Mouse (Mus musculus) bone marrow macrophage, adult 2 months (primary cell): ENCODE measurements around the gene Cysltr1. TPM values are rescaled to one million over a fixed set of nuclear protein-coding genes. Genes with fewer than 3 reads are reported as not detected.

ENCODE experiments used
- H3K27ac ChIP-seq: 2 replicates; pipeline ENCODE4 v1.5.1; 2012; ENCODE audit warnings: low read depth, low read length; ENCODE audit not compliant: insufficient read depth
- H3K4me1 ChIP-seq: 2 replicates; pipeline ENCODE4 v1.6.1; 2012; ENCODE audit warnings: low read length; ENCODE audit not compliant: control insufficient read depth, insufficient read depth
- H3K4me3 ChIP-seq: 2 replicates; pipeline ENCODE4 v1.5.1; 2012; ENCODE audit warnings: mild to moderate bottlenecking, low read length, moderate library complexity; ENCODE audit not compliant: insufficient read depth
- CTCF ChIP-seq: IDR thresholded peaks from 2 replicates; pipeline ENCODE4 v1.5.1; 2012; ENCODE audit warnings: low read depth, mild to moderate bottlenecking, low read length, moderate library complexity
- POLR2A ChIP-seq: IDR thresholded peaks from 2 replicates; pipeline ENCODE4 v1.6.1; 2012; ENCODE audit warnings: mild to moderate bottlenecking, low read depth, low read length, borderline replicate concordance
- polyA plus RNA-seq: library from polyadenylated mRNA; stranded (reverse); fragments of >200 nt; gene quantifications from 2 replicates; pipeline ENCODE4 v1.2.4, GENCODE M21; 2012; ENCODE audit not compliant: missing spikeins, insufficient read depth, insufficient read length

Gene Cysltr1
- 50.8 and 51.5 TPM in 2 replicates for polyA plus RNA-seq

DNA sequence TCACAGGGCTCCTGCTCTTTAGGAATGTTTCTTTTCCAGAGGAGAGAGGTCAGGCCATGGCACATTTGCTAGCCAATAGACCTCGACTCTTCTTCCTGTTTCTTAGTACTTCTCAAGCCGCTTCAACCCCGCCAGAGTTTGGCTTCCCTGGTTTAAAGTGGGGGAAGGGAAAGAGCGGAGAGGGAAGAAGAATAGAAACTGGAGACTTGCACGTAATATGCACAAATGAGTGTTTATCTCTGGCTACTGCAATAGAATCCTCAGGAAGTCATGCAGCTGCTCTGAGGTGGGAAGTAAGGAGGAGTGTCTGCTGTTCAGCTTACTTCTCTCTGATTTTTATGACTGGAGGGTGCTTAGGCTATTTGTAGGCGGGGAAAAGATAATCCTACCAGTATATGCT, at the start of gene Cysltr1:
TSS of gene Cysltr1 (minus strand) at position 294 of the 400 bp plus-strand sequence.
- Histone ChIP-seq H3K4me1 (no peaks in the 10 kb centered on the region), H3K27ac (peak within 1 kb of the TSS; percentile 97), H3K4me3 (peak within 1 kb of the TSS; percentile 86)
- TF ChIP-seq CTCF (no peak), POLR2A (no peak)

DNA sequence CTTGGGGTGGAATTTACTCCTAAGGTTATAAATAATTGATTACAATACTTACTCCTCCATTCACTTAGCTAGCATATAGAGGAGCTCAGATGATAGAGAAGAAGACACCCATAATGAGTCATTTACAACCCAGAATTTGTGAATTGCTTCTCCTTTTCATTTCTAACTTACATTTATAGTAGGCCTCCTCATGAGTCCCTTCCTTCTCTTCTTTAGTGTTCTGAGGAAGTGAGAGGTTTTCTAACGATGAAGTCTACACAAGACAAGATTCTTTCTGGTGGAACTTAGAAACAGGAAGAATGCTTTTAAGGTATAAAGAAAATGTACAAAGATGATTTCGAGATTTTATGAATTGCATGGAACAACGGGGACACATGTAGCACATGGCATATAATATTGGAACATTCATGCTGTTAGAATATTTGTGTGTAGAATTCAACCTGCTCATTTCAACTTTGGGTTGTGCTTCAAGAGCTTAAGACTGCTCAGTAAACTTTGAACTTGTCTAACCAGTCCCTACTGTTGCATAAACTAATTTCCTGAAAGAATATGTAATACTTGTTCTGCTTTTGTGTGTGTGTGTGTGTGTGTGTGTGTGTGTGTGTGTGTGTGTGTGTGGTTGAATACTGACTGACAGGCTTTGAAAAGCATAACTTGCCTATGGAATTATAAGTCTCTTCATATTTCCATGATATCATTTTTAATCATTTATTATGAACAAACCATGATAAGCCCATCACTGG, 31.5 kb upstream of the Cysltr1 start:
- TF ChIP-seq POLR2A: no peak
- Histone ChIP-seq H3K4me1 (peaks cover 8% of the 10 kb centered on the region), H3K27ac (peak overlapping the region; percentile 69), H3K4me3 (no peak overlapping the region)

DNA sequence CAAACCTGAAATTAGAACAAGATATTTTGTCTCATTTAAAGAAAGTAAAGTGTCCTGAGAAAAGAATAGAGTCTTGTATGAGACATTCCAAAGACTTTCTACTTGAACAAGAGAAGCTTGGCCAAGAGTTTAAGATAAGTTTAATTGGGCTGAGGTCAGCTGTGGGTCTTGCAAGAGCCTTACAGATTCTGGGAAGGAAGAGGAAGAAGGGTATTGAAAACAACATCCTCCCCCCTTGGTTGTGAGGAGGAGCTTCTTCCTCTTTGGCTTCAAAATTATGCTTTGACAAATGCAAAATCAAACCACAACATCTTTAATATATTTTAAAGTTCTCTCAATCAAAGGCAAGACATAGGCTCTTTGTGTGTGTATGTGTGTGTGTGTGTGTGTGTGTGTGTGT, 30.1 kb upstream of the Cysltr1 start:
- peak overlapping the region; percentile 82 for H3K27ac ChIP-seq
- H3K4me3 ChIP-seq: no peak overlapping the region
- TF ChIP-seq POLR2A (no peak), CTCF (no peak)
- H3K4me1 ChIP-seq: peaks cover 11% of the 10 kb centered on the region

DNA sequence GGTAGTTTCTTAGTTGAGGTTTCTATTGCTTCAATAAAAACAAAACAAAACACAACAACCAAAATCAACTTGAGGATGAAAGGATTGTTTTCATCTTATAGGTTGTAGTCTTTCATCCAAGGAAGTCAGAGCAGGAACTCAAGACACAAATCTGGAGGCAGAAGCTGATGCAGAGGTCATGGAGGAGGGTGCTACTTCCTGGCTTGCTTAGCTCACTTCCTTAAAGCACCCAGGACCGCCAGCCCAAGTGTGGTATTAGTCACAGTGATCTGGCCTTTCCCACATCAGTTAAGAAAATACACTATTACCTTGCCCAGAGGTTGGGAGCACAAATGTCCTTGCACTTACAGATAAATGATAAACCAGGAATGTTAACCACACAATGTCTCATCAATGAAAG, 25.0 kb upstream of the Cysltr1 start:
- no peak for TF ChIP-seq CTCF
- TF ChIP-seq POLR2A: no peak
- Histone ChIP-seq H3K27ac (peak overlapping the region; percentile 52), H3K4me3 (no peak overlapping the region), H3K4me1 (peaks cover 15% of the 10 kb centered on the region)

DNA sequence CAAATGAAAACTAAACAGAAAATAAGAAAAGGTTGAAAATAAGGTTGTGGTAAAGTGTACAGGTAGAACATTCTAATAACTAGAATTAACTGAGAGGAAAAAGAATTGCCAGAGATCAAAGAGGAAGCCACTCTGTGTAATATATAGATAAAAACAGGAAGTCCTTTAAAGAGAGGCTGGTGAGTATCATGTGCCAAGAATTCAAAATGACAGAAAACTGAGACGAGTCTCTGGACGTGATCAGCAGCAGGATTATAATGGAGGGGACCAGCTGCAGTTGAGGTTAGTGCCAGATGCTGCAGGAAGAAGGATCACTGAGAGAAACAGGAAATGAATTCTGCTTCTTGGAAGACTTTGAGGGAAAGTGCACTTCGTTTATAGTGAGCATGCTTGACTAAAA, 20.2 kb upstream of the Cysltr1 start:
- TF ChIP-seq CTCF: no peak
- TF ChIP-seq POLR2A: no peak
- Histone ChIP-seq H3K4me3 (peak overlapping the region; percentile 23; the same call in 1 of the 2 replicates), H3K27ac (peak overlapping the region; percentile 90), H3K4me1 (peaks cover 11% of the 10 kb centered on the region)

DNA sequence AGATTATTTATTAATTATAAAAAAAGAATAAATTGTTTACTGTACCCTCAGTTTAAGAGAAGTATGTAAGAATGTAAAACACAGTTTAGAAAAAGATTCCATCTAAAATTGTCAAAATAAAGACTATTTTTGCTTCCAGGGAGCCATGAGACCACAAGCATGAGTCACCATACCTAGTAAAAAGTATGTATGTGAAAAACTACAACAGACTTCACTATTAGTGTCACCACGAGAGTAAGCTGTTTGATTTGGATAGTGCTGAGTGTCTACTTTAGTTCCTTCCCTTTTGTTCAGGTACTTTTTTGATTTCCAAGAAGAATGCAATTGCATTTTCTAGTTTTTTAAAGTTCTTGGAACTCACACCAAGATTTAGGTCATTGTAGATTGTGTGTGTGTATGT, 19.0 kb upstream of the Cysltr1 start:
- no peak for TF ChIP-seq CTCF
- TF ChIP-seq POLR2A: no peak
- Histone ChIP-seq H3K4me1 (peaks cover 7% of the 10 kb centered on the region), H3K4me3 (no peak overlapping the region), H3K27ac (no peak overlapping the region)

DNA sequence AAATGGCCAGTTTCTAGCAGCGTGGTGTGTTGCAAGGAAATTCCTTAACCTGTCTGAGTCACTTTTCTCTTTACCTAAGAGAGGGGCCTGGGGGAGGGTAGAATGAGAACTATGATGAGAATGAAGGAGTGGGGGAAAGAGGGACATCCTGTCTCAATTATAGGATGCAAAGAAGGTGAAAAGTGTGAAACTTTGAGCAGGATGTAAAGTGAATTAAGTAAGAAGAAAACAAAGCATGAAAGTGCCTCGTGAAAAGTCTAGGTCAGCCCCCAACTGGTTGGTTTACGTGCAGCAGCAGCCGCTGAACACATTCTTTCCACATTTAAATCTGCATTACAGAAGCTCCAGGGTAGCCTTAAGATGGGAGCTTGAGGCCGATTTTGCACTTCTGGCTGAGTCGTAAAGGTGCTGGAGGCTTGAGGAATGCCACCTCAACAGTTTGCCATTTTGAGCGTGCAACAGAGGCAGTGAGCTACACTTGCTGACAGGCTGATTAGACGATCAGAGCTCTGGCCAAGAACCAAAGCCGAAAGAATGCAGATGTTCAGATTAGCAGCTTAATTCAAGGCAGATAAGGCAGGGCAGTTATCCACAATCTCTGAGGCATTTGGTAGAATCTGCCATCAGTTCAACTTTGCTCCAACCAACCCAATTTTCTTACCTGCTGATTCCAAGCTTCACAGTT, 763 bp downstream of the Cysltr1 start:
- Histone ChIP-seq H3K4me3 (peak overlapping the region; percentile 86), H3K4me1 (no peaks in the 10 kb centered on the region), H3K27ac (peak overlapping the region; percentile 97)
- TF ChIP-seq CTCF (no peak), POLR2A (no peak)

DNA sequence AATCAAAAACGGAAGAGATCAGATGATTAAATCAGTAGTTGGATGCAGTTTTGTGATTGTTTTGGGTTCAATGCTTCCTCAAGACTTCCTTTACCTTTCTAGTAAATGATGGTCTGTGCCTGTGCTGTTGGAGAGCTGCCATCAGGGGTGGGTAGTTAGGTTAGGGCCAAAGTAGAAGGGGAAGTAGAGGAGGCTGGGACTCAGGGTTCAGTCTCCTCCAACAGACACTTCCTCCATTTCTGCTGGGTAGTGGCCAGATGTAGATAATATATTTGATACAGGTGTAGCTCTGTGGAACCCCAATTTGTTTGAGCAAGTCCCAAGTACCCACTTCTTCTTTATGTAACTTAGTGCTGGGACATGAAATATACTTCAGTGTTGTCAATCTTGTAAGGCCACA, 7.6 kb downstream of the Cysltr1 start:
- no peak for TF ChIP-seq POLR2A
- TF ChIP-seq CTCF: no peak
- Histone ChIP-seq H3K4me1 (peaks cover 6% of the 10 kb centered on the region; the same call in 1 of the 2 replicates), H3K27ac (no peak overlapping the region), H3K4me3 (no peak overlapping the region)

DNA sequence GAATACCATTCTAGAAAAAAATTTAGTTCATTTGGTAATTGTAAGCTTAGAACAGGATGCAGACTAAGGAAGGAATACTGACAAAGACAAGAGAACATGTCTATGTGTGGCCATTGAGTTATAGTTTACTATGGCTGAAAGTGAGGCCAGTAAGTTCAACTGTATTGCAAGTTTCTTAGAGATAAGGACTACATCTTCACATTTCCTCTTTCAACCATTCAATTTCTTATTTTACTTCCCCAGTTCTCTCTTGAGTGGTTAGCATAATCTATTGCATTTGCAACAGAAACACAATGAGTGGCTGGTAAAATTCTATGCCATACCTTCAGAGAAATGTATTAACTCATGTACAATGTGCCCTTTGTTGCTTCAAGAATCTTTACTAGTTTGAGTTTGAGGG, 9.6 kb downstream of the Cysltr1 start:
- H3K4me1 ChIP-seq: peaks cover 10% of the 10 kb centered on the region
- TF ChIP-seq POLR2A (no peak), CTCF (no peak)
- H3K27ac ChIP-seq: no peak overlapping the region
- H3K4me3 ChIP-seq: no peak overlapping the region

DNA sequence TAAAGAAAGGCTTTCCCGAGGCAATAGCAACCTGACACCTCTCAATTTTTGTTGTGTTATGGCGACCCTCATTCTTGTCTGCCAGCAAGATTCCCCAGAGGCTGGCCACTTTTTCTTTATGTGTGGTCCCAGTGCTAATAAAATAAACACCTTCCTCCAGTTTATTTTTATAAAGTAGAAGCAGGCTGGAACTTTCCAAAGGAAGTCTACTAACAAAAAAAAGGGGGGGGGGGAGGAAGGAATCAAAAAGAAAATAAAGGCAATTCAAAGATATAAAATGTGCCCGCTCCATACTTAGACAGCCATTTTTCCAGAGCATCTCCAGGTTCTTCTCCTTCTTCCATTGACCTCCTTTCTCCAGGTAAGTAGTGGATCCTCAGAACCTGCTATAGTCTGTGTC, 20.6 kb downstream of the Cysltr1 start, which contains the start of gene Gm5127:
TSS of gene Gm5127 (plus strand) at position 301 of the 400 bp plus-strand sequence.
- H3K27ac ChIP-seq: no peak within 1 kb of the TSS
- no peak within 1 kb of the TSS for H3K4me3 ChIP-seq
- H3K4me1 ChIP-seq: no peaks in the 10 kb centered on the region
- TF ChIP-seq POLR2A: no peak

DNA sequence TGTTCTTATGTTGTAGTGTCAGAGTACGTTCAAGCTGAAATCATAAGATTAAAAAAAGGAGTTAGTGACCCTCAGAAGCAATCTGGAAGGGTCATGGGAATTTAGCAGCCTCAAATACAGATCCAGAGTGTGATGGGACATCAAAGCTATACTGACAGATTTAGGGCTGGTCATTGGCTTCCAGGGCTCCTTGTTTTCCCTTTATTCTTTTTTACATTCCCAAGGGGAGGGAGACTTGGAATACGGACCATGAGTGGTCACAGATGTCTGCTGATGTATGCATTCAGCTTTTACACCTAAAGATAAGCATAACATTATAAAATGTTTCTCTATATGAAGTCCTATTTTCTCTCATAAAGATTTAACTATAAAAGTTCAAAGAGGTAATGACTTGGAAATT, 21.3 kb downstream of the Cysltr1 start:
- Histone ChIP-seq H3K27ac (no peak overlapping the region), H3K4me3 (no peak overlapping the region), H3K4me1 (no peaks in the 10 kb centered on the region)
- TF ChIP-seq CTCF (no peak), POLR2A (no peak)
